Mouse (Mus musculus): ENCODE results near the gene Wscd1. TPM values are rescaled to one million over a fixed set of nuclear protein-coding genes. Genes with fewer than 3 reads are reported as not detected.

Gene Wscd1
- total RNA-seq, 2 experiments from 2014 or later: 9.6 to 10.2 TPM

DNA sequence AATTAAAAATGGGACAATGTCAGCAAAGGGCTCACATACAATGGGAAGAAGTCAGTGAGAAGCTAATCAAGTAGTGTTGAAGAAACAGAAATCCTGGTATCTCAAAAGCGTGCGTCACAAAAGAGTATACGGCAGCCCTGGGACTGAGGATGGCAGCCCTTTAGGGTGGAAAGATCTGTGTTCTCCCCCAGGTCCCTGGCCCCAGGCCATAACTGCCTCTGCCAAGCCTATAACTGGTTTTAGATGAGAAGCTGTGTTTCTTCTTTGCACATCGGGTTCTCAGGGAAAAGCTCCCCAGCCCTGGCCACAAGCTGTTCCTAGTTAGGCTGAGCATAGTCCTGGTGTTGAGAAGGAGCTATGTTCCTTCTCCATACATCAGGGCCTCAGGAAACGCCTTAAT is 72.3 kb downstream of the Wscd1 start:
- DNase-seq: no peak

- no peak for DNase-seq
Measured at GRCm38 (mm10) chr11:71824971-71825370, 75.3 kb downstream of the Wscd1 start.
